Mouse (Mus musculus) MEL (cell line): ENCODE results near the gene Grin3b.

Experiments used
- ELF1 ChIP-seq: IDR thresholded peaks from 2 replicates; pipeline ENCODE4 v1.6.1; 2014; ENCODE audit warnings: low read depth, mild to moderate bottlenecking, inconsistent platforms, low read length, improper control_type of control experiment, moderate library complexity
- MYC ChIP-seq: IDR thresholded peaks from 2 replicates; pipeline ENCODE4 v1.6.1; 2011; ENCODE audit warnings: low read depth, mild to moderate bottlenecking, low read length, improper control_type of control experiment, moderate library complexity
- RCOR1 ChIP-seq: IDR thresholded peaks from 2 replicates; pipeline ENCODE4 v1.6.1; 2012; ENCODE audit warnings: low read depth, mild to moderate bottlenecking, inconsistent platforms, low read length, improper control_type of control experiment

- TF ChIP-seq ELF1 (no peak), RCOR1 (no peak), MYC (no peak)
Measured at GRCm38 (mm10) chr10:79930826-79931186, 39.7 kb upstream of the Grin3b start.
